Mouse (Mus musculus): ENCODE data around the gene Klf13.

DNA sequence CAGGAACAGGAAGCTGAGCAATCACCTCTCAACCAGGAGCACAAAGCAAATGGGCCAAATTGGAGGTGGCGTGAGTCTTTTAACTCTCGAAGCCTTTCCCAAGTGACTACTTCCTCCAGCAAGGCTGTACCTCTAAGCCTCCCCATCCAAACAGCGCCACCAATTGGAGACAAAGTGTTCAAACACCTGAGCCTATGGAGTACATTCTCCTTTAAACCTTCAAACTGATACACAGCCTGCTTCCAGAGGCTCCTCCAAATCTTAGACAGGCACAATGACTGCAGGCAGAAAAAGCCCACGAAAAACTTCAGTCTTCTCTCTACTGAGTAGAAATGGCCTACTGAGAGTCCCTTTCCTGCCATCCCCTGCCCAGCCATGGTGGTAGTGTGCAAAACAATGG is 38.9 kb upstream of the Klf13 start:
- TF ChIP-seq CTCF (IDR thresholded peaks at IDR 0.05; ENCODE audit: low read depth) (no peak), EP300 (IDR thresholded peaks at IDR 0.05; ENCODE audit: low read depth) (no peak)

Data from liver, embryonic 14.5 days (tissue).